Mouse (Mus musculus) heart, embryonic 14.5 days (tissue): ENCODE data around the gene Hcn2. TPM values are rescaled to one million over a fixed set of nuclear protein-coding genes. Genes with fewer than 3 reads are reported as not detected.

ENCODE experiments used
- ATAC-seq: fragments of 200-750 bp; cut with Nextera tagmentation; 2 replicates; pipeline ENCODE4 v1.8.0; 2017; ENCODE audit warnings: low read depth, moderate TSS enrichment; ENCODE audit not compliant: insufficient number of reproducible peaks, insufficient read depth, low FRiP score
- H3K27ac ChIP-seq, 2 experiments: fragments of 200-500 bp in 1 of 2; fragments of 300-500 bp in 1 of 2; sonication (generic) in 1 of 2; replicated peaks in 1 of 2; 2 replicates each; pipeline ENCODE4 v1.5.1; 2012 to 2014; ENCODE audit warnings: low read depth in 2 of 2, low read length in 2 of 2, control low read depth in 1 of 2, mild to moderate bottlenecking in 1 of 2, mixed read lengths in 1 of 2; ENCODE audit not compliant: control insufficient read depth in 1 of 2, insufficient read depth in 1 of 2
- H3K27me3 ChIP-seq: fragments of 300-500 bp; sonication (generic); 2 replicates; pipeline ENCODE4 v1.6.1; 2014; ENCODE audit warnings: mild to moderate bottlenecking, low read length, control low read depth; ENCODE audit not compliant: control insufficient read depth, insufficient read depth
- H3K36me3 ChIP-seq: fragments of 300-500 bp; sonication (generic); 2 replicates; pipeline ENCODE4 v1.6.1; 2014; ENCODE audit warnings: mild to moderate bottlenecking, control low read depth, low read length, mixed read lengths; ENCODE audit not compliant: control insufficient read depth, insufficient read depth
- H3K4me1 ChIP-seq, 2 experiments: fragments of 200-500 bp in 1 of 2; fragments of 300-500 bp in 1 of 2; sonication (generic) in 1 of 2; 2 replicates each; pipeline ENCODE4 v1.6.1; 2012 to 2014; ENCODE audit warnings: low read length in 2 of 2, control low read depth in 1 of 2, mixed read lengths in 1 of 2; ENCODE audit not compliant: control insufficient read depth in 2 of 2, insufficient read depth in 2 of 2
- H3K4me2 ChIP-seq: fragments of 300-500 bp; sonication (generic); 2 replicates; pipeline ENCODE4 v1.6.1; 2014; ENCODE audit warnings: mild to moderate bottlenecking, low read length
- H3K4me3 ChIP-seq, 2 experiments: fragments of 200-500 bp in 1 of 2; fragments of 300-500 bp in 1 of 2; sonication (generic) in 1 of 2; 2 replicates each; pipeline ENCODE4 v1.5.1; 2012 to 2014; ENCODE audit warnings: low read length in 2 of 2, mild to moderate bottlenecking in 2 of 2, control low read depth in 1 of 2, low read depth in 1 of 2, moderate library complexity in 1 of 2; ENCODE audit not compliant: control insufficient read depth in 1 of 2, insufficient read depth in 1 of 2
- H3K9ac ChIP-seq: fragments of 300-500 bp; sonication (generic); 2 replicates; pipeline ENCODE4 v1.6.1; 2014; ENCODE audit warnings: mild to moderate bottlenecking, low read length
- H3K9me3 ChIP-seq: fragments of 300-500 bp; sonication (generic); 2 replicates; pipeline ENCODE4 v1.6.1; 2016; ENCODE audit warnings: low read length, control low read depth; ENCODE audit not compliant: control insufficient read depth
- WGBS: fragments of 180-500 bp; shearing (Covaris S2); extraction: QIAGEN DNeasy Blood & Tissue Kit; methylation state at CpG from one replicate; pipeline ENCODE4 v1.1.7; 2014; 5-methylcytosine and 5-hydroxymethylcytosine counted together
- polyA plus RNA-seq: library from polyadenylated mRNA; unstranded; fragments of >200 nt; fragmentation: Nextera tagmentation; extraction: Ambion mirVana; gene quantifications from 2 replicates; pipeline ENCODE4 v1.2.1, GENCODE M21; 2014

Gene Hcn2
- 0.05 and 0.19 TPM in 2 replicates for polyA plus RNA-seq

DNA sequence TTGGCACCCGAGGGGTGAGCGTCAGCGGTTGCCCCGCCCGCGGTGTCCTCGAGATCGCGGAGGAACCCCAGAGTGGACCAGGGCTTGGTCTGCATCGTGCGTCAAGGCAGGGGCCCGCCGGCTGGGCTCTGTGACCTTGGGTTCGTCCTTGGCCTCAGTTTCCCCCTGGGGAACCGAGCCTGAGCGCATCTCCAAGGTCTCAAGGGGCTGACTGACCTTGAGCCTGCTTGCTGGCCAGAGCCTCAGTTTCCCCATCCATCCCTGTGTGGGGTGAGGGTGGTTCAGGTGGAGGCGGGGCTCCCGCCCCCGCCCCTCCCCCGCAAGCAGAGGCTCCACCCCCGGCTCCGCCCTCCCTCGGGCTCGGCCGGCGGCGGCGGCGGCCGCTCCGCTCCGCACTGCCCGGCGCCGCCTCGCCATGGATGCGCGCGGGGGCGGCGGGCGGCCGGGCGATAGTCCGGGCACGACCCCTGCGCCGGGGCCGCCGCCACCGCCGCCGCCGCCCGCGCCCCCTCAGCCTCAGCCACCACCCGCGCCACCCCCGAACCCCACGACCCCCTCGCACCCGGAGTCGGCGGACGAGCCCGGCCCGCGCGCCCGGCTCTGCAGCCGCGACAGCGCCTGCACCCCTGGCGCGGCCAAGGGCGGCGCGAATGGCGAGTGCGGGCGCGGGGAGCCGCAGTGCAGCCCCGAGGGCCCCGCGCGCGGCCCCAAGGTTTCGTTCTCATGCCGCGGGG, at the start of gene Hcn2:
Gene Hcn2 (plus strand): TSS at position 381 of the 734 bp plus-strand sequence.
- peaks cover 3 to 20% of the 10 kb centered on the region in 2 experiments; a peak in 3 of 4 replicates for H3K4me1 ChIP-seq
- H3K27ac ChIP-seq: no peak within 1 kb of the TSS
- H3K9me3 ChIP-seq: no peaks in the 10 kb centered on the region
- H3K27me3 ChIP-seq: peaks cover 60% of the 10 kb centered on the region
- H3K4me2 ChIP-seq: peak within 1 kb of the TSS; percentile 91
- H3K36me3 ChIP-seq: peaks cover 8% of the 10 kb centered on the region
- peak within 1 kb of the TSS; percentile 54 to 67 for H3K4me3 ChIP-seq
- WGBS: 2% methylated on average over 73 of the region's 91 CpGs
- ATAC-seq: peak; percentile 33; the same call in 1 of the 2 replicates
- peak within 1 kb of the TSS; percentile 34; the same call in 1 of the 2 replicates for H3K9ac ChIP-seq

GRCm38 (mm10) chr10:79668076-79668475, 48.4 kb upstream of the Hcn2 start:
- Histone ChIP-seq H3K9me3 (no peaks in the 10 kb centered on the region), H3K36me3 (no peaks in the 10 kb centered on the region), H3K4me2 (no peak overlapping the region), H3K4me1 (peaks cover 5 to 9% of the 10 kb centered on the region in 2 experiments), H3K4me3 (no peak overlapping the region), H3K9ac (no peak overlapping the region), H3K27me3 (no peaks in the 10 kb centered on the region), H3K27ac (no peak overlapping the region)
- WGBS: 82% methylated on average over 5 of the region's 5 CpGs
- no peak for ATAC-seq

GRCm38 (mm10) chr10:79668771-79669575, 47.5 kb upstream of the Hcn2 start, which contains the start of gene Tpgs1:
TSS of gene Tpgs1 (plus strand) at chr10:79669369.
- peak within 1 kb of the TSS; percentile 84 to 86 for H3K4me3 ChIP-seq

DNA sequence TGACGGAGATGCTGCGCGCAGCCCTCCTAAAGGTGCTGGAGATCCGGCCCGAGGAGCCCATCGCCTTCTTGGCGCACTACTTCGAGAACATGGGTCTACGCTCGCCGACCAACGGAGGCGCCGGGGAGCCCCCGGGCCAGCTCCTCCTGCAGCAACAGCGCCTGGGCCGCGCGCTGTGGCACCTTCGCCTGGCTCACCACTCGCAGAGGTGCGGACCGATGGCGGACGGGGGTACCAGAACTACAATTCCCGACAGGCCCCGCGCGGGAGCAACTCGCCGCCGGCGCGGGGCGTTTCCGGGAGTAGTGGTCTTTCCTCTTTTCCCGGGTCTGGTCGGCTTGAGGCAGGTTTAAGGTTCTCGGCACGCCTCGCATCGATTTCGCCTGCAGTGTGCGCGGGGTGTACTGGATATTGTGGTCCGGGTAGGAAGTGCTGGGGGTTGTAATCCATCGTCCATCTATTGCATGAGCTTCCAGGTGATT, 46.8 kb upstream of the Hcn2 start:
- H3K4me3 ChIP-seq: peak overlapping the region; percentile 84 to 86
- H3K27me3 ChIP-seq: no peaks in the 10 kb centered on the region
- peak overlapping the region; percentile 89 for H3K4me2 ChIP-seq
- peak overlapping the region; percentile 82 for H3K9ac ChIP-seq
- under 1% methylated on average over 47 of the region's 47 CpGs for WGBS
- H3K27ac ChIP-seq: peak overlapping the region; percentile 84 to 90
- peaks cover 5 to 9% of the 10 kb centered on the region in 2 experiments for H3K4me1 ChIP-seq
- no peaks in the 10 kb centered on the region for H3K9me3 ChIP-seq
- ATAC-seq: peak; percentile 58
- no peaks in the 10 kb centered on the region for H3K36me3 ChIP-seq

More at GRCm38 (mm10) chr10:79668771-79669575, 47.5 kb upstream of the Hcn2 start, which contains the start of gene Tpgs1:
- no peaks in the 10 kb centered on the region for H3K36me3 ChIP-seq
- under 1% methylated on average over 45 of the region's 45 CpGs for WGBS
- H3K27ac ChIP-seq: peak within 1 kb of the TSS; percentile 84 to 90
- peak within 1 kb of the TSS; percentile 89 for H3K4me2 ChIP-seq
- no peaks in the 10 kb centered on the region for H3K9me3 ChIP-seq
- H3K9ac ChIP-seq: peak within 1 kb of the TSS; percentile 82
- peak; percentile 57 for ATAC-seq
- H3K4me1 ChIP-seq: peaks cover 5 to 9% of the 10 kb centered on the region in 2 experiments
- H3K27me3 ChIP-seq: no peaks in the 10 kb centered on the region

DNA sequence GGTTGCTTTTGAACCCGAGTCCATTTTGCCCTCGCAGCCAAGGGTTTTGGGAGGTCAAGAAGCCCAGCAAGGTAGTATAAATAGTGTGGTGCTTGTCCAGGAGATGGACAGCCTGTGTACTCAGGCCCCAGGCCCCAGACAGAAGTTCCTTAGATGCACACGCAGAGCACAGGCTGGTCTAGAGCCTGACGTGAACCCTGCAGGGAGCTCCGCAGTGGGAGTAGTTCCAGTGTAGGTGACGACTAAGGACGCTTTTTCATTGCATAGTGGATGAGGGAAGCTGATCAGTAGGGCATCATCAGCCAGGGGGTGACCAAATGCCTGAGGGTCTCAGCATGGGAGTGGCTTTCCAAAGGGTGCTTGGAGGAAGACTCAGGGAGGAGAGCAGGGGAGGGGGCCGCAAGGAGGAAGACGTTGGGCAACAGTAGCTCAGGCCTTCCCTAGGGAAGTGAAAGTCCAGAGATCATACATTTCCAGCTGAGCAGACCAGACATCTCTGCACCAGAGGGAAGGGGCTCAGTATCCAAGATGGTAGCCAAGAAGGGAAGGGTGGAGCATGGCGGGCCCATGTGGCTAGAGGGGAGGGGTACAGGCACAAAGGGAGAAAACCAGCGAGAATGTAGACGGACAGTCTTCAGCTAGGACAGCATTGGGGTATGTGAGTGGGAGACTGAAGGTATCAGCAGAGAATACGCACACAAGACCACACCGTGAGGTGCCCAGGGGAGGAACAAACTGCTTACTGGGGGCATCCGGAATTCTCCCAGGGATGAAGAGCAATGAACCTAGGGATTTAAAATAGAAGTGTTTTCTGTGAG, 46.2 kb upstream of the Hcn2 start:
- Histone ChIP-seq H3K36me3 (no peaks in the 10 kb centered on the region), H3K27me3 (no peaks in the 10 kb centered on the region), H3K27ac (peak overlapping the region in 1 of 2 experiments; percentile 90; a peak in 1 of 4 replicates), H3K4me3 (peak overlapping the region; percentile 84 to 86), H3K4me1 (peaks cover 5 to 9% of the 10 kb centered on the region in 2 experiments), H3K9me3 (no peaks in the 10 kb centered on the region), H3K9ac (peak overlapping the region; percentile 82), H3K4me2 (peak overlapping the region; percentile 89)
- 39% methylated on average over 15 of the region's 15 CpGs for WGBS
- ATAC-seq: peak; percentile 33; the same call in 1 of the 2 replicates

DNA sequence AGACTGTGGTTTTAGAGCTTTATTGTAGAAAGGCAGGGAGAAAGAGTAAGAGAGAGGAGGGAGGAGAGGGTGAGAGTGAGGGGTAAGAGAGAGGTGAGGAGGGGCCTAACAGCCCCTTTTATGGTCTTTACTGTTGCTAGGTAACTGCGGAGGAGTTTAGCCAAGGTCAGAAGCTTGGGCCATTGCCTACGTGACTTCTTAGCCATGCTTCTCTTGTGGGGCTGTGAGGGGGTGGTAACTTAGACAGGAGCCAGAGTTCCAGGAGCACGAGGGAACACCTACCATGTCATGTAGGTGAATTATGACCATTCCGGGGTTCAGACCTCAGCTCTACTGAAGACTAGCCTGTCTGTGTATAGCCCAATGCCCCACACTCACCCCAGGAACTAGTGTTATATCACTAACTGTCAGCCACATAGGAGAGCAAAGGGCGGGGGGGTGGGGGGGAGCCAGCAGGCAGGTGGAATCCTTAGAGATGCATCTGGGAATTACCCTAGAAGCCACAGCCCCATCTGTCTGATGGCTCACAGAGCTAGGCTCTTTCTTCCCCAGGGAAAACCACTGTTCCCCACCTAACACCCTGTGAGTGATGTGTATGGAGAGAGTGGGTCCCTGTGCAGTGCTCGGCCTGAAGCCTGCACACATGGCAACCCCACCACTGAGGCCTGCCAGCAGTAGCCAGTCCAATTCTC, 44.9 kb upstream of the Hcn2 start:
- H3K27ac ChIP-seq: no peak overlapping the region

More for the DNA sequence above, 44.9 kb upstream of the Hcn2 start:
- H3K9ac ChIP-seq: no peak overlapping the region
- no peaks in the 10 kb centered on the region for H3K27me3 ChIP-seq
- H3K4me3 ChIP-seq: no peak overlapping the region
- no peaks in the 10 kb centered on the region for H3K9me3 ChIP-seq
- H3K36me3 ChIP-seq: no peaks in the 10 kb centered on the region
- no peak for ATAC-seq
- H3K4me1 ChIP-seq: peaks cover 9 to 12% of the 10 kb centered on the region in 2 experiments
- 83% methylated on average over 6 of the region's 6 CpGs for WGBS
- no peak overlapping the region for H3K4me2 ChIP-seq
